Mouse (Mus musculus) stomach, embryonic 15.5 days (tissue): ENCODE measurements around the gene Stac2. TPM values are rescaled to one million over a fixed set of nuclear protein-coding genes. Genes with fewer than 3 reads are reported as not detected.

Experiments
- ATAC-seq: fragments of 200-750 bp; cut with Nextera tagmentation; 2 replicates; pipeline ENCODE4 v1.8.0; 2017; ENCODE audit warnings: low read depth, moderate number of reproducible peaks, moderate TSS enrichment; ENCODE audit not compliant: insufficient read depth, low FRiP score
- H3K27ac ChIP-seq: fragments of 300-500 bp; sonication (generic); 2 replicates; pipeline ENCODE4 v1.5.1; 2015; ENCODE audit warnings: mild to moderate bottlenecking, inconsistent platforms
- H3K27me3 ChIP-seq: fragments of 300-500 bp; sonication (generic); replicated peaks from 2 replicates; pipeline ENCODE4 v1.6.1; 2015; ENCODE audit warnings: inconsistent platforms
- H3K36me3 ChIP-seq: fragments of 300-500 bp; sonication (generic); 2 replicates; pipeline ENCODE4 v1.6.1; 2015; ENCODE audit warnings: inconsistent platforms
- H3K4me1 ChIP-seq: fragments of 300-500 bp; sonication (generic); 2 replicates; pipeline ENCODE4 v1.6.1; 2015; ENCODE audit warnings: inconsistent platforms
- H3K4me2 ChIP-seq: fragments of 300-500 bp; sonication (generic); 2 replicates; pipeline ENCODE4 v1.6.1; 2015; ENCODE audit warnings: mild to moderate bottlenecking, inconsistent platforms
- H3K4me3 ChIP-seq: fragments of 300-500 bp; sonication (generic); replicated peaks from 2 replicates; pipeline ENCODE4 v1.5.1; 2015; ENCODE audit warnings: inconsistent platforms
- H3K9ac ChIP-seq: fragments of 300-500 bp; sonication (generic); 2 replicates; pipeline ENCODE4 v1.6.1; 2015; ENCODE audit warnings: inconsistent platforms
- H3K9me3 ChIP-seq: fragments of 300-500 bp; sonication (generic); 2 replicates; pipeline ENCODE4 v1.6.1; 2016; ENCODE audit warnings: inconsistent platforms
- WGBS: fragments of 180-500 bp; shearing (Covaris S2); methylation state at CpG from one replicate; pipeline ENCODE4 v1.1.7; 2015; 5-methylcytosine and 5-hydroxymethylcytosine counted together
- polyA plus RNA-seq: library from polyadenylated mRNA; unstranded; fragments of >200 nt; fragmentation: Nextera tagmentation; extraction: Ambion mirVana; gene quantifications from 2 replicates; pipeline ENCODE4 v1.2.1, GENCODE M21; 2015

Stac2 gene
- polyA plus RNA-seq: 0.21 and 0.41 TPM in 2 replicates

GRCm38 (mm10) chr11:98052989-98053834, at the start of gene Stac2:
Gene Stac2, minus strand, starts transcription at chr11:98053462.
- Histone ChIP-seq H3K27ac (no peak within 1 kb of the TSS), H3K9ac (no peak within 1 kb of the TSS; the same call in 1 of the 2 replicates), H3K4me1 (peaks cover 25% of the 10 kb centered on the region), H3K27me3 (peaks cover 55% of the 10 kb centered on the region), H3K9me3 (no peaks in the 10 kb centered on the region), H3K4me3 (peak within 1 kb of the TSS; percentile 42), H3K4me2 (peak within 1 kb of the TSS; percentile 77), H3K36me3 (no peaks in the 10 kb centered on the region)
- 1% methylated on average over 45 of the region's 48 CpGs for WGBS
- ATAC-seq: peak; percentile 83

GRCm38 (mm10) chr11:98101332-98101731, 48.1 kb upstream of the Stac2 start:
- H3K4me3 ChIP-seq: no peak overlapping the region
- H3K9me3 ChIP-seq: no peaks in the 10 kb centered on the region
- H3K4me1 ChIP-seq: no peaks in the 10 kb centered on the region
- no peak overlapping the region for H3K27ac ChIP-seq
- no peak overlapping the region for H3K9ac ChIP-seq
- no peak overlapping the region for H3K4me2 ChIP-seq
- H3K36me3 ChIP-seq: peaks cover 8% of the 10 kb centered on the region
- WGBS: 88% methylated on average over 3 of the region's 3 CpGs
- no peaks in the 10 kb centered on the region for H3K27me3 ChIP-seq
- no peak for ATAC-seq

DNA sequence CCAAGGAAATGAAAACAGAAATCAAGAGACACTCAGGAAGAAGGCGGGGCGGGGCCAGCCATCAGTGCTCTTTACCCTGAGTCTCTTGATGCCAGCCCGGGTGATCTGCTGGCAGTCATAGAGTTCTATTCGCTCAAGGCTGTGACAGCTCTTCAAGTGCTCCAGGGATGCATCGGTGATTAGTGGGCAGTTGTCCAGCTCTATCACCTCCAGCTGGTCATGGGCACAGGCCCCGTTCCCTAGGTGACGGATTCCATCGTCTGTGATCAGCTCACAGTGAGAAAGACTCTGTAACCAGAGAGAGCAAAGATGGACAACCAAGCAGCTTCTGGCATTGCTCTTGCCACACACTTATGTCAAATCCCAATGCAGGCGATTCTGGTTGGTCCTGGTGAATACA, 37.3 kb upstream of the Stac2 start:
- Histone ChIP-seq H3K9ac (no peak overlapping the region), H3K9me3 (no peaks in the 10 kb centered on the region), H3K36me3 (peaks cover 14% of the 10 kb centered on the region), H3K4me1 (no peaks in the 10 kb centered on the region), H3K27ac (no peak overlapping the region), H3K4me2 (no peak overlapping the region), H3K27me3 (no peaks in the 10 kb centered on the region), H3K4me3 (no peak overlapping the region)
- no peak for ATAC-seq
- WGBS: 92% methylated on average over 9 of the region's 9 CpGs

DNA sequence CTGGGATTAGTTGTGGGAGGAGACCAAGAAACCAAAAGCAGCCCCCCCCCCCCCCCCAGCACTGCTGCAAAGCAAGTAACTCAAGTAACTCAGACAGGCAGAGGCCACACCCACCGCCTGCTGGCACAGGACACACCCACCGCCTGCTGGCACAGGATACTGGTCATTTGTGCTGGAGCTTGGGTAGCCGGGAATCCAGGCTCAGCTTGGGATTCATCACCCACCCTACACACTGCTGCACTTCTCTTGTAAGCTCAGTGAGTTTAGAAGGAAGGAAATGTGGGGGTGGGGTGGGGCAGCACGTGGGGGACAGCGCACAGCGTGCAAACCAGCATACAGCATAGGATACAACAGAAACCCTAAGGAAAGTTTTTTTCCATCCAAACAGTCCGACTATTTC, 35.0 kb upstream of the Stac2 start:
- no peak overlapping the region for H3K27ac ChIP-seq
- no peak overlapping the region for H3K9ac ChIP-seq
- H3K36me3 ChIP-seq: peaks cover 14% of the 10 kb centered on the region
- 33% methylated on average over 6 of the region's 7 CpGs for WGBS
- peak; percentile 63; the same call in 1 of the 2 replicates for ATAC-seq
- H3K4me2 ChIP-seq: no peak overlapping the region
- H3K4me3 ChIP-seq: no peak overlapping the region
- no peaks in the 10 kb centered on the region for H3K27me3 ChIP-seq
- H3K4me1 ChIP-seq: no peaks in the 10 kb centered on the region
- no peaks in the 10 kb centered on the region for H3K9me3 ChIP-seq

DNA sequence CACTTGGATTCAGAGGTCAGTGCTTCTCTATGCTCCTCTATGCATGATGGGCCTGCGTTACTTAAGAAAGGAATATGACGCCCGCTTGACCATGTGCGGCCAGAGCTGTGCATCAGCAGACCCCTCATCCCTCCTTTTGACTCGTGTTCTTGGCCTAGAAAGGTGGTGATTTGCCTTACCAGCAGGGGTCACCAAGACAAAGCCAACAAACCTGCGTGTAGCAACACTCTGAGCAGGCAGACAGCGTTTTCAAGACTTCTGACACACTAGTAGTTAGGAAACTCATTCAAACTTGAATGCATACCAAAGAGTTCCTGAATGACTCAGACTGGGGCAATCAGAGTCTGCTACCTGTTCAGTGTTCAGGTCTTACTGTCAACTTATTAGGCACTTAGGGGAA, 33.3 kb upstream of the Stac2 start:
- no peak for ATAC-seq
- Histone ChIP-seq H3K4me3 (no peak overlapping the region), H3K4me1 (no peaks in the 10 kb centered on the region), H3K9me3 (no peaks in the 10 kb centered on the region), H3K27me3 (no peaks in the 10 kb centered on the region), H3K36me3 (peaks cover 8% of the 10 kb centered on the region), H3K4me2 (no peak overlapping the region), H3K27ac (no peak overlapping the region), H3K9ac (no peak overlapping the region)
- 76% methylated on average over 7 of the region's 7 CpGs for WGBS

DNA sequence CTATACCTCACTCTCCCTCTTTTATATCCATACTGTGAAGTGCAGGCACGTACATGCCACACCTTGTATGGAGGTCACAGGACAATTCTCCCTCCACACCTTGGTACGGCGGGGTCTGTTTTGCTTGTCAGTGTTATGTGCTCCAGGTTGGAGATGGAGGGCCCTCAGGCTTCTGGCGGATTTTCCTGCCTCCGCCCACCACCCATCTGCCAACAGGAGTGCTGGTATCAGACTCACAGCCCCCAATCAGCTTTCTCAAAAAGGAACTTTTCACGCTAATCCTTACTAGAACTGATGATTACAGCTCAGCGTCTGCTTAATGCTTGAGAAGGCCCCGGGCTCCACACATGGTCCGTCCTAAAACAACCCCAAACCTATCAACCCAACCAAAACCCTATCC, 32.9 kb upstream of the Stac2 start:
- Histone ChIP-seq H3K36me3 (peaks cover 8% of the 10 kb centered on the region), H3K27ac (no peak overlapping the region), H3K4me2 (no peak overlapping the region), H3K9ac (no peak overlapping the region), H3K4me1 (no peaks in the 10 kb centered on the region), H3K4me3 (no peak overlapping the region), H3K27me3 (no peaks in the 10 kb centered on the region), H3K9me3 (no peaks in the 10 kb centered on the region)
- no peak for ATAC-seq
- 89% methylated on average over 9 of the region's 9 CpGs for WGBS

- 80% methylated on average over 7 of the region's 7 CpGs for WGBS
- no peak for ATAC-seq
These were observed 29.5 kb upstream of the Stac2 start for GRCm38 (mm10) chr11:98082745-98083144.

GRCm38 (mm10) chr11:98080450-98080849, 27.2 kb upstream of the Stac2 start:
- no peaks in the 10 kb centered on the region for H3K27me3 ChIP-seq
- no peak for ATAC-seq
- no peak overlapping the region for H3K4me2 ChIP-seq
- no peak overlapping the region for H3K9ac ChIP-seq
- H3K4me1 ChIP-seq: no peaks in the 10 kb centered on the region
- no peaks in the 10 kb centered on the region for H3K36me3 ChIP-seq
- H3K4me3 ChIP-seq: no peak overlapping the region
- H3K27ac ChIP-seq: no peak overlapping the region
- no peaks in the 10 kb centered on the region for H3K9me3 ChIP-seq
- WGBS: 81% methylated on average over 6 of the region's 6 CpGs

More at GRCm38 (mm10) chr11:98082745-98083144, 29.5 kb upstream of the Stac2 start:
- Histone ChIP-seq H3K36me3 (no peaks in the 10 kb centered on the region), H3K4me2 (no peak overlapping the region), H3K4me1 (no peaks in the 10 kb centered on the region), H3K9me3 (no peaks in the 10 kb centered on the region), H3K9ac (no peak overlapping the region), H3K27me3 (no peaks in the 10 kb centered on the region), H3K4me3 (no peak overlapping the region), H3K27ac (no peak overlapping the region)

DNA sequence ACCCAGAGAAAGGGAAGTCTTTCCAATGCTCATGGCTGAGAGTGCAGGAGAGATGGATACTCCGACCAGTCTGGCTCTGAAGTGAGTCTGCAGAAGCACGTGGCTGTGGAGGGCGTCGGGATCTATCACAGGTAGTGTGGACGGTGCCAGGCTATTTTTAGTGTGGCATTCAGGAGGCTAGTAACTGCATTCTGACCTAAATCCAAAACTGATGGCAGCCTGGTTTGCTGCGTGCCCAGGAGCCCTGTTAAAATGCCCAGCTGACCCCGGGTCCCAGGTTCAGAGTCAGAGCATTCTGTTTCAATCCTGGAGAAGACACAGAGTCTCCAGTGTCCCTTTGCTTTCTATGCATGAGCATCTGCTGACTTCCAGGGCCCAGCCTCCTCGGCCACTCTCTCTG, 23.8 kb upstream of the Stac2 start:
- Histone ChIP-seq H3K4me3 (no peak overlapping the region), H3K9ac (no peak overlapping the region), H3K27me3 (no peaks in the 10 kb centered on the region), H3K27ac (no peak overlapping the region), H3K9me3 (no peaks in the 10 kb centered on the region), H3K4me2 (no peak overlapping the region), H3K36me3 (no peaks in the 10 kb centered on the region), H3K4me1 (no peaks in the 10 kb centered on the region)
- ATAC-seq: no peak
- 77% methylated on average over 8 of the region's 8 CpGs for WGBS

GRCm38 (mm10) chr11:98075195-98075808, 22.0 kb upstream of the Stac2 start:
- no peak overlapping the region for H3K9ac ChIP-seq
- no peaks in the 10 kb centered on the region for H3K36me3 ChIP-seq
- H3K27ac ChIP-seq: no peak overlapping the region
- H3K4me1 ChIP-seq: no peaks in the 10 kb centered on the region
- no peak overlapping the region for H3K4me3 ChIP-seq
- H3K9me3 ChIP-seq: no peaks in the 10 kb centered on the region
- ATAC-seq: no peak
- H3K4me2 ChIP-seq: no peak overlapping the region
- WGBS: 20% methylated on average over 13 of the region's 13 CpGs
- no peaks in the 10 kb centered on the region for H3K27me3 ChIP-seq

DNA sequence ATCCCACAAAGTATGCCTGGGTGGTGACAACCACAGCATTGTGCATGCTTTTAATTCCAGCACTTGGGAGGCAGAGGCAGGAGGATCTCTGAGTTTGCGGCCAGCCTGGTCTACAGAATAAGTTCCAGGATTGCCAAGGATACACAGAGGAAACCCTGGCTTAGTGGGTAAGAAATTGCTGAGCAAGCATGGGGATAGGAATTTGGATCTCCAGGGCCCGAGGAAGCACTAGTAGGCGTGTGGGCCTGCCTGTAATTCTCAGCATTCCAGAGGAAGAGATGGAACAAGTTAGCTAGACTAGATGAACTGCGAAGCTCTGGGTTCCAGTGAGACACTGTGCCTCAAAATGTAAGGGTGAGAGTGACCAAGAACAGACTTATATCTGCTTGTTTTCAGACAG, 20.2 kb upstream of the Stac2 start:
- WGBS: 85% methylated on average over 4 of the region's 4 CpGs
- no peak overlapping the region for H3K4me3 ChIP-seq
- H3K9ac ChIP-seq: no peak overlapping the region
- no peak for ATAC-seq
- H3K4me2 ChIP-seq: no peak overlapping the region
- H3K27me3 ChIP-seq: no peaks in the 10 kb centered on the region
- H3K27ac ChIP-seq: no peak overlapping the region
- H3K4me1 ChIP-seq: no peaks in the 10 kb centered on the region
- H3K36me3 ChIP-seq: no peaks in the 10 kb centered on the region
- no peaks in the 10 kb centered on the region for H3K9me3 ChIP-seq

DNA sequence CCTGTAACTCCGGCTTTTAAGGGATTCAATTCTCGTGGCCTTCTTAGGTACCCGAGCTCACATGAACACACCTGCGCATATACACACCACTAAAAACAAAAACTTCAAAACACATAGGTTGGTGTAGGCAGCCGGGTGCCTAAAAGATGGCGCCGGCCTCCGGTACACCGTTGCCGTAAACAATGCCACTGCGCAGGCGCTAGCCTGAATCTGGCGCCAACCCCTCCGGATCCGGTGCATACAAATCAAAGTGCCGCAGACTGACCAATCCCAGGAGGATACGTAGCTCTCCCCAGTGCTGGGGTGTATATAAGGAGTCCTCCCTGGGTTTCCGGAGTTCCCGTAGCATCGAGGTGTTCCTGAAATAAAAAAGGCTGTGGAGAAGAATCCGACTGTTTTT, 14.0 kb upstream of the Stac2 start:
- no peak for ATAC-seq
- Histone ChIP-seq H3K27ac (no peak overlapping the region), H3K4me3 (no peak overlapping the region), H3K27me3 (no peaks in the 10 kb centered on the region), H3K9ac (no peak overlapping the region), H3K36me3 (no peaks in the 10 kb centered on the region), H3K4me1 (no peaks in the 10 kb centered on the region), H3K9me3 (no peaks in the 10 kb centered on the region), H3K4me2 (no peak overlapping the region)
- 96% methylated on average over 21 of the region's 21 CpGs for WGBS
